Mouse (Mus musculus): ENCODE data around the gene Thbs3.

Gene Thbs3

GRCm38 (mm10) chr3:89226900-89227299 lies 11.9 kb downstream of the Thbs3 start, which contains the start of gene Mtx1:
Mtx1 (minus strand) TSS chr3:89227088.
- DNase-seq (ENCODE audit: low read depth, low spot score), result no peak

GRCm38 (mm10) chr3:89227307-89228179 lies 12.6 kb downstream of the Thbs3 start:
- no peak for DNase-seq (ENCODE audit: low read depth, low spot score)

- no peak for DNase-seq (ENCODE audit: low read depth, low spot score)
Measured at GRCm38 (mm10) chr3:89228180-89228549, 13.2 kb downstream of the Thbs3 start.

GRCm38 (mm10) chr3:89228836-89229235 lies 13.9 kb downstream of the Thbs3 start, which contains the start of gene Muc1:
Muc1 (plus strand) TSS chr3:89229057.
- DNase-seq (ENCODE audit: low read depth, low spot score), result no peak

- no peak for DNase-seq (ENCODE audit: low read depth, low spot score)
Measured at GRCm38 (mm10) chr3:89229276-89229675, 14.3 kb downstream of the Thbs3 start.

GRCm38 (mm10) chr3:89230561-89230960 lies 15.6 kb downstream of the Thbs3 start:
- DNase-seq (ENCODE audit: low read depth, low spot score), result no peak

- no peak for DNase-seq (ENCODE audit: low read depth, low spot score)
Measured at GRCm38 (mm10) chr3:89231345-89231744, 16.4 kb downstream of the Thbs3 start.

- DNase-seq (ENCODE audit: low read depth, low spot score), result no peak
Measured at GRCm38 (mm10) chr3:89231772-89232275, 16.8 kb downstream of the Thbs3 start.

- DNase-seq (ENCODE audit: low read depth, low spot score), result no peak
Measured at GRCm38 (mm10) chr3:89232614-89233013, 17.6 kb downstream of the Thbs3 start.

GRCm38 (mm10) chr3:89233562-89234110 lies 18.7 kb downstream of the Thbs3 start:
- no peak for DNase-seq (ENCODE audit: low read depth, low spot score)

GRCm38 (mm10) chr3:89236516-89236915 lies 21.5 kb downstream of the Thbs3 start:
- no peak for DNase-seq (ENCODE audit: low read depth, low spot score)

GRCm38 (mm10) chr3:89237682-89238081 lies 22.7 kb downstream of the Thbs3 start:
- no peak for DNase-seq (ENCODE audit: low read depth, low spot score)

- DNase-seq (ENCODE audit: low read depth, low spot score), result no peak
Measured at GRCm38 (mm10) chr3:89238494-89238893, 23.5 kb downstream of the Thbs3 start.

- DNase-seq (ENCODE audit: low read depth, low spot score), result no peak
Measured at GRCm38 (mm10) chr3:89242331-89242895, 27.4 kb downstream of the Thbs3 start.

GRCm38 (mm10) chr3:89243609-89244008 lies 28.6 kb downstream of the Thbs3 start:
- no peak for DNase-seq (ENCODE audit: low read depth, low spot score)

- DNase-seq (ENCODE audit: low read depth, low spot score), result no peak
Measured at GRCm38 (mm10) chr3:89244158-89244981, 29.4 kb downstream of the Thbs3 start.

- DNase-seq (ENCODE audit: low read depth, low spot score), result no peak
Measured at GRCm38 (mm10) chr3:89244982-89245687, 30.2 kb downstream of the Thbs3 start.

GRCm38 (mm10) chr3:89245688-89246171 lies 30.8 kb downstream of the Thbs3 start, which contains the start of gene Krtcap2:
Krtcap2 (plus strand) TSS chr3:89245966.
- DNase-seq (ENCODE audit: low read depth, low spot score), result no peak

GRCm38 (mm10) chr3:89246261-89247100 lies 31.5 kb downstream of the Thbs3 start, which contains the start of gene Trim46:
Trim46 (minus strand) TSS chr3:89246309.
- peak; percentile 73 for DNase-seq (ENCODE audit: low read depth, low spot score)

GRCm38 (mm10) chr3:89247466-89247865 lies 32.5 kb downstream of the Thbs3 start:
- no peak for DNase-seq (ENCODE audit: low read depth, low spot score)
